Mouse (Mus musculus): ENCODE data around the gene Nfkbil1. TPM values are rescaled to one million over a fixed set of nuclear protein-coding genes. Genes with fewer than 3 reads are reported as not detected.

The Nfkbil1 gene
- polyA plus RNA-seq (2012; rRNA removed): 13.7 and 36.3 TPM in 2 replicates

DNA sequence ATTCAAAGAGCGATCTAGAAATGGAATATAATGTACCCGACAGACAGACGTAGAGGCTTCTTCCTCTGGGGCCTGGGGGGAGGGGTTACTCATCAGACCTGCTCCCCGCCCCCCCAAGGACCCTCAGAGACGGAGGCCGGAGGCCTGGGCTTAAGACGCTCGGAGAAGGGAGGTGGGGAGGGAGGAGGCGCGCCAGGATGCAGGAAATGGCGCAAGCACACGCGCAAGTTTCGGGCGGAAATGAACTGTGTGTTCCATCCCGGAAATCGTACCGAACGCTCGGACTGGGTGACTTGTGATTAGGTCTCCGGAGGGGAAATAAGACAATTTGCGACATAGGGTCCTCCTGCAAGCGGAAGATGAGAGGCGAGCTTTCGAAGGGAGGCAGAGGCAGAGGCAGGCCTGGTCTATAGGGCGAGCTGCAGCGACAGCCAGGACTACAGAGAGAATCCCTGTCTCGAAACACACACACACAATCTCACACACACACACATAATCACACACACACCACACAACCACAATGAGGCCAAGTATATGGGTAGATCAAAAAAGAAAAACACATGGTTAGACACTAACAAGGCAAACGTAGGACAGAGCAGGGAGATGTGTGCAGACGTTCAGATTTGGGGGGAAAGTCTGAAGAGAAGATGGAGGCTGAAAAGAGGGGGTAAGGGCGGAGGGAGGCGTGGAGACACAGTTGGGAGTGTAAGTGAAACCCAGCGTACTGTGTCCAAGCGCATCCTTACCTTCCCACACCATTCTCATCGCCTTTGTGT, at the start of gene Nfkbil1:
Gene Nfkbil1 (minus strand): TSS at position 179 of the 776 bp plus-strand sequence.
- Histone ChIP-seq H3K27ac (ENCODE audit: insufficient read depth, low read depth, low read length) (peak within 1 kb of the TSS; percentile 99), H3K27me3 (ENCODE audit: control insufficient read depth, insufficient read depth, low read length) (no peaks in the 10 kb centered on the region), H3K4me1 (ENCODE audit: control insufficient read depth, insufficient read depth, insufficient read length, low read length) (peaks cover 15% of the 10 kb centered on the region), H3K4me3 (ENCODE audit: low read depth, low read length) (peak within 1 kb of the TSS; percentile 92), H3K36me3 (ENCODE audit: control insufficient read depth, insufficient read depth, low read length) (peaks cover 6% of the 10 kb centered on the region; the same call in 1 of the 2 replicates)
- TF ChIP-seq POLR2A (IDR thresholded peaks at IDR 0.05; ENCODE audit: low read depth, low read length) (peak; percentile 71), CTCF (IDR thresholded peaks at IDR 0.05; ENCODE audit: extremely low read depth, insufficient read length, insufficient replicate concordance, low read depth, low read length) (no peak)
- under 1% methylated on average over 35 of the region's 35 CpGs for WGBS

DNA sequence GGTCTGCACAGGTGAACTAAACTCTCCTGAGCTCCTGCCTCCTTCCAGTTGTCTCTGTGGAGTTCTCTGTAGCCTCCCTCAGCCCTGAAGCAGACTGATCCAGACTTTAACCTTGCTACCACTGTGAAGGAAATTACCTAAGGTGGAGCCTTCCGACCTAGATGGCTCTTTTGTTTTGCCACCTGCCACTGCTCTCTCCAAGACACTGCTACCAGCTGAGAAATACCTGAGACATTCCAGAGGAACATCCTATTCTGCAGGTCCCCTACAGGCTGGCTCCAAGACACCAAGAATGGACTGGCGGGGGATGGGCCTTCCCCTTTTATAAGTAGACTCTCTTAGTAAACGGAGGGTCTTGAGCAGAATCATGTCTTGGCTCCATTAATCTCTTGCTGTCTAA, 44.7 kb upstream of the Nfkbil1 start:
- no peak overlapping the region for H3K27ac ChIP-seq (ENCODE audit: insufficient read depth, low read depth, low read length)
- H3K27me3 ChIP-seq (ENCODE audit: control insufficient read depth, insufficient read depth, low read length): no peaks in the 10 kb centered on the region
- 57% methylated on average over 3 of the region's 3 CpGs for whole genome bisulfite sequencing
- no peak overlapping the region for H3K4me3 ChIP-seq (ENCODE audit: low read depth, low read length)
- no peak for TF ChIP-seq CTCF (IDR thresholded peaks at IDR 0.05; ENCODE audit: extremely low read depth, insufficient read length, insufficient replicate concordance, low read depth, low read length)
- no peak for TF ChIP-seq POLR2A (IDR thresholded peaks at IDR 0.05; ENCODE audit: low read depth, low read length)
- no peaks in the 10 kb centered on the region for H3K36me3 ChIP-seq (ENCODE audit: control insufficient read depth, insufficient read depth, low read length)
- H3K4me1 ChIP-seq (ENCODE audit: control insufficient read depth, insufficient read depth, insufficient read length, low read length): peaks cover 6% of the 10 kb centered on the region; the same call in 1 of the 2 replicates

DNA sequence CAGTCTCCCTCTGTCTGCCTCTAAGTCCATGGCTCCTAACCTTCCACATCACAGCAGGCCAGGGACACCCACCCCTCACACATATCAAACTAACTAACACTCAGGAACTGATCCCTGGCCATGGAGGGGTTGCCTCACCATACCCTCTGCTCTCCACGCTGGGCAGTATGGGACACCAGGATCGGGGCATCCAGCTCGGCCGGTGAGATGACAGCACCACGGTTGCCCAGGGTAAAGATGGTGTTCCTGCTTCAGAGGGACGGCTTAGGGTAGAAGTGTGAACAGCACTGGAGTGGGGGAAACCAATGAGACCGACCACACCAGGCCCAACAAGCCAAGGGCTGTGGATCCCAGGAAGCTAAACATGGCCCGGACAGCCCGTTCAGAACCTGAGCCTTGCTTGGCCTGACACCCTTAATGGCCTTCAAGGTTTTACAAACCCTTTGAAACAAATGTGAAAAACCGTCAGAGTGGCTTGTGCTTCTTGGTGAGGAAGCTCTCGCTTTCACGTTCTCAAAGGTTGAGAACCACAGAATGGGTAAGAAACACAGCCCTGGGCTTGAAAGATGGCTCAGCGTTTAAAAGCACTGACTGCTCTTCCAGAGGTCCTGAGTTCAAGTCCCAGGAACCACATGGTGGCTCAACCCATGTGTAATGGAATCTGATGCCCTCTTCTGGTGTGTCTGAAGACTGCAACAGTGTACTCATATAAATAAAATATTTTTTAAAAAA, 43.5 kb upstream of the Nfkbil1 start:
- H3K36me3 ChIP-seq (ENCODE audit: control insufficient read depth, insufficient read depth, low read length): no peaks in the 10 kb centered on the region
- no peak overlapping the region for H3K4me3 ChIP-seq (ENCODE audit: low read depth, low read length)
- peaks cover 6% of the 10 kb centered on the region; the same call in 1 of the 2 replicates for H3K4me1 ChIP-seq (ENCODE audit: control insufficient read depth, insufficient read depth, insufficient read length, low read length)
- WGBS: 85% methylated on average over 13 of the region's 13 CpGs
- H3K27ac ChIP-seq (ENCODE audit: insufficient read depth, low read depth, low read length): no peak overlapping the region
- TF ChIP-seq POLR2A (IDR thresholded peaks at IDR 0.05; ENCODE audit: low read depth, low read length): no peak
- no peak for TF ChIP-seq CTCF (IDR thresholded peaks at IDR 0.05; ENCODE audit: extremely low read depth, insufficient read length, insufficient replicate concordance, low read depth, low read length)
- no peaks in the 10 kb centered on the region for H3K27me3 ChIP-seq (ENCODE audit: control insufficient read depth, insufficient read depth, low read length)

DNA sequence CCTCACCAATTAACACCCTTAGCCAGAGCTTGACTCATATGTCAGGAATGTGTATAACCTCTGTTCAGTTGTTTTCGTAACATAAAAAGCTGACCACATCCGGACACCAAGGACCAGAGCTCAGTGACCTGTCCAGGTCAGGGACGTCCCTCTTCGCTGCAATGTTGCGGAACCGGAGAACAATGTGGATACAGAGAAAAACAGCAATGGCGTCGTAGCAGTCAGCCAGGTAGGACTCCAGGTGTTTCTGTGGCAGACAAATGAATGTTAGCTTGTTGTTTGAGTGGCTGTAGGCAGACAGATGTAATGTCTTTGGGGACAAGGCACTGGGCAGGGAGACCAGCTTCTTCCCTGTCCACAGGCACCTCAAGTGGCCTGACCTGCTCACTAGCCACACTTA, 42.5 kb upstream of the Nfkbil1 start:
- Histone ChIP-seq H3K27ac (ENCODE audit: insufficient read depth, low read depth, low read length) (no peak overlapping the region), H3K4me3 (ENCODE audit: low read depth, low read length) (no peak overlapping the region), H3K4me1 (ENCODE audit: control insufficient read depth, insufficient read depth, insufficient read length, low read length) (peaks cover 6% of the 10 kb centered on the region; the same call in 1 of the 2 replicates), H3K36me3 (ENCODE audit: control insufficient read depth, insufficient read depth, low read length) (no peaks in the 10 kb centered on the region), H3K27me3 (ENCODE audit: control insufficient read depth, insufficient read depth, low read length) (no peaks in the 10 kb centered on the region)
- 84% methylated on average over 8 of the region's 8 CpGs for WGBS
- TF ChIP-seq POLR2A (IDR thresholded peaks at IDR 0.05; ENCODE audit: low read depth, low read length) (no peak), CTCF (IDR thresholded peaks at IDR 0.05; ENCODE audit: extremely low read depth, insufficient read length, insufficient replicate concordance, low read depth, low read length) (no peak)

DNA sequence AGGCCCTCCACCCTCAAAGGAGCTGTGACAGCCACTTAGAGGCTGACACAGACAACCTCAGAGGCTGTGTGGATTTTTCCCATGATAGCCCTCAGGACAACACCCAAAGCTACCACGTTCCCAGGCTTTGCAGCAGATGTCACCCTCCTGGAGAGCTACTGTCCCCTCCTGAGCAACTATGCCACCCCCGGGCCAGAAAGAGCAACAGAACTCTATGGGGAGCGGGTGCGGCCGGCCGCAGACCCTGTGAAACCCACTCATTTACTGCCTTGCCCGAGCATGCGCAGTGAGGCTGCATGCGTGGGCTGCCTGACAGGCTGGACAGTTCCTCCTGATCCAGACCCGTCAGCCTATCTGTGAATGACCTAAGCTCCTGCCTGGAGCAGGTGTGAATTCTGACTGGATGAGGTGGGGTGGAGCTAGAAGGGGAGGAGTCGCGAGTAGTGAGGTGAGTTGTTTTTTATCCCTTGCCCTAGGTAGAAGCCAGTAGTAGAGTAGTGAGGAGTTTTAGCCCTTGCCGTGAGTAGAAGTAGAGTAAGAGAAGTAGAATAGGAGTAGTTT, 40.8 kb upstream of the Nfkbil1 start:
- no peaks in the 10 kb centered on the region for H3K27me3 ChIP-seq (ENCODE audit: control insufficient read depth, insufficient read depth, low read length)
- no peaks in the 10 kb centered on the region for H3K36me3 ChIP-seq (ENCODE audit: control insufficient read depth, insufficient read depth, low read length)
- TF ChIP-seq POLR2A (IDR thresholded peaks at IDR 0.05; ENCODE audit: low read depth, low read length): no peak
- no peak for TF ChIP-seq CTCF (IDR thresholded peaks at IDR 0.05; ENCODE audit: extremely low read depth, insufficient read length, insufficient replicate concordance, low read depth, low read length)
- no peak overlapping the region for H3K27ac ChIP-seq (ENCODE audit: insufficient read depth, low read depth, low read length)
- 0 out of 2 replicates have a peak overlapping the region, but pooled peaks have one; percentile 25 for H3K4me3 ChIP-seq (ENCODE audit: low read depth, low read length)
- peaks cover 6% of the 10 kb centered on the region; the same call in 1 of the 2 replicates for H3K4me1 ChIP-seq (ENCODE audit: control insufficient read depth, insufficient read depth, insufficient read length, low read length)
- 13% methylated on average over 13 of the region's 13 CpGs for WGBS

DNA sequence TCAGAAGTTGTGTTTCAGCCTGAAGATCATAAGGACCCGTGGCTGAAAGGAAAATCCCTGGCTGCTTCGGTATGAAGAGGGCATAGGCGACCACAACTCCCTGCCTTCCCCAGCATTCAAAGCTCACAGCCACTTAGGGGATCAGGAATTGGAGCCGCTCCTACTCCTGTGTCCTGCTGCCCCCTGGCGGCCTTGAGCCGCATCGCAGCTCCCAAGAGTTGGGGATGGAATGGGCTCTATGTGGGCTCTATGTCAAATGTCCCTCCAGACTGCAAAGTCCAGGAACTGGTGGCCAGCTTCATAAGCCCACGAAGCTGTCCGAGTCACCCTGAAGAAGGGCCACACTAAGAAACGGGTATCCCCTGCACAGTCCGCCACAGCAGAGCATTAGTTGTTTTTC, 39.2 kb upstream of the Nfkbil1 start:
- 5% methylated on average over 11 of the region's 11 CpGs for WGBS
- no peaks in the 10 kb centered on the region for H3K36me3 ChIP-seq (ENCODE audit: control insufficient read depth, insufficient read depth, low read length)
- H3K4me3 ChIP-seq (ENCODE audit: low read depth, low read length): no peak overlapping the region
- TF ChIP-seq CTCF (IDR thresholded peaks at IDR 0.05; ENCODE audit: extremely low read depth, insufficient read length, insufficient replicate concordance, low read depth, low read length) (peak; percentile 88), POLR2A (IDR thresholded peaks at IDR 0.05; ENCODE audit: low read depth, low read length) (no peak)
- H3K4me1 ChIP-seq (ENCODE audit: control insufficient read depth, insufficient read depth, insufficient read length, low read length): peaks cover 5% of the 10 kb centered on the region; the same call in 1 of the 2 replicates
- H3K27me3 ChIP-seq (ENCODE audit: control insufficient read depth, insufficient read depth, low read length): no peaks in the 10 kb centered on the region
- no peak overlapping the region for H3K27ac ChIP-seq (ENCODE audit: insufficient read depth, low read depth, low read length)
